Mouse (Mus musculus) erythroblast, adult 5-6 weeks (primary cell): ENCODE results near the gene Pim3. TPM values are rescaled to one million over a fixed set of nuclear protein-coding genes. Genes with fewer than 3 reads are reported as not detected.

Experiments
- ATAC-seq: replicated peaks from 2 replicates; pipeline ENCODE4 v1.8.0; 2016; ENCODE audit warnings: moderate number of reproducible peaks, mild to moderate bottlenecking, moderate TSS enrichment, inconsistent platforms; ENCODE audit not compliant: poor library complexity, low FRiP score, severe bottlenecking
- total RNA-seq, 2 experiments: library from RNA; stranded (forward) in 1 of 2; stranded (reverse) in 1 of 2; fragments of 150-400 nt in 1 of 2; fragments of 200-764, 138-1000 nt in 1 of 2; gene quantifications; 2 replicates each; pipeline versions ENCODE4 v1.2.3 to v1.2.4; 2015 to 2017; ENCODE audit warnings: low replicate concordance in 2 of 2

Gene Pim3
- total RNA-seq, 2 experiments from 2014 or later = 0.51 to 1.5 TPM

- no peak for ATAC-seq
Measured at GRCm38 (mm10) chr15:88836031-88836430, 26.0 kb upstream of the Pim3 start.

DNA sequence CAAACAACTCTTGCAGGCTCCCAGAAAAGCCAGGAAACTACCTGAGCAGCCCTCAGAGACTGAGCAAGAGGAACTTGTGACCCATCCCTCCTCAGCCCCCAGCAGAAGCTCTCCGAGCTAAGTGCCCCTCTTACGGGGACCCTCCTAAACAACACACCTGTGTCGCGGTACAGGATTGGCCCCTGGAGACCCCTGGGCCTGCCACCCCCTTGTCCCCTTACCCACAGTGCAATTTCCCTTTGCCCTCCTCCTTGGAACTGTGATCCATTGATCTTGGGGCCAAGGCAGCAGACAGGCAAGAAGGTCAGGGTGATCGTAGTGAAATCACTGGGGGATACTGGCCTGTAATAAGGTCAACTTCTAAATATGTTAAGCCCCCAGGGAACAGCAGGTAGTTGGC is 25.4 kb upstream of the Pim3 start:
- no peak for ATAC-seq

DNA sequence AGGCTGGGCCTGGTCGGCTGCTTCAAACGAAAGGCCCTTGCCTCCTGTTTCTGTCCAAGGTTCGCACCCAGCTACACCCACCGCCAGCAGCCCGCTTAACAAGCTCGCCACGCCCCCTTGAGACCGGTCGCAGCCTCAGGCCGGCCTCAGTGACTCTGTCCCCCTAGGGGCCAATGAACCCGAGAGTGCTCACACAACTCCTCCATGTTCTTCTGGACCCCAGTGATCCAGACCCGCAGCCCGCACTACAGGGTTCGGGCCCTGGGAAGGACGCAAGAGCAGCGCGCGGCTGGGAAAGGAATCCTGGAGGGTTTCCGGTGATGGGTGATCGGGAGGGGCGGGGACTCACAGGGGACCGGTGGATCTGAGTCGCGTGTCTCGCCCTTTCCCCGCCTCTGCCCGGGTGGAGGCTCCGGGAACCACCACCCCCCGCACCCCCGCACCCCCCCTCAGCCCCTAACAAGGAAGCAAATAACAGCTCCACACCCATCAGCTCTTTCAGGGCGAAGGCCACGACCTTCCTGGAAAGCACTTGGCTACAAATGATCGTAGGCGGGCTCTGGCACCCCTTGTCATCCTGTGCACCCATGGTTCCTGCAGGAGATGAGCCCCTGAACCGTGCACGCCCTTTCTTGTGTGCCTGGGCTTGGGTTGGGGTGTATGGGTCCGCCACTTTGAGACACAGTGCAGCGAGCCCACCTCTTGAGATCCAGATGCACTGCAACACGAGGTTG is 24.6 kb upstream of the Pim3 start:
- ATAC-seq = no peak

DNA sequence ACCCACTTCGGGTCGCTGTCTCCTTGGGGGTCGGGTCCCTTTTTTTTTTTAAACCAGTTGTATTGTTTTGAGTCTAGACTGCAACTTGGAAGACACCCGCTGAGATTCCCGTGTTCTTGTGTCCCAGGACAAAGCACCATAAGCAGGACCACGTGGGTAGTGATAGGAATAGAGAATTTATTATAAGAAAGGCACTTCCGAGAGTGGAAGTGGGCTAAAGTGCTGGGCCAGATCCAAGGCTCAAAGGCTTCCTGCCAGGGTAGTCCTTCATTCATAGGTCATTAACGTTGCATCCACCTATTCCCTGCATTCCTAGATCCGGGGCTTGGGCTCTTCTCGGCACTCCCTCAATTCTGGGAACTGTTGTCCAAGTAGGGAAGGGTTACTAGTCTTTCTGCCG is 24.0 kb upstream of the Pim3 start:
- ATAC-seq = no peak

DNA sequence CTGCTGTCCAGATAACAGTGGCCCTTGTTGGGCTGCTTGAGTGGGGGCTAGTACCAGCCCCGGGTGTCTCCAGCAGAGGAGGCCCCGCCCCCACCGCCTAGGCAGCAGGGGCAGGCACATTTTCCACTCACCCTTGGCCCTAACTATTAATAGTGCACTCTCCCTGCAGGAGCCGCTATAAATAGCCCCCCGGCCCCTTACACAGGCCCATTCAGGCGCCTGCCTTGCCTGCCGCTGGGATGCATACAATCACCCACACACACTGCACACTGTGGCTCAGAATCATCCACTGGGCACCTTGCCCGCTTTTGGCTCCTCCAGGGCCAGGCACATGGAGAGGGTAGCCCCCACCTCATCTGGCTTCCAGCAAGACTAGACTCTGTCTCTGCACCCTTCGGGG is 22.7 kb upstream of the Pim3 start:
- ATAC-seq = no peak

GRCm38 (mm10) chr15:88840126-88840525 is 21.9 kb upstream of the Pim3 start:
- no peak for ATAC-seq

DNA sequence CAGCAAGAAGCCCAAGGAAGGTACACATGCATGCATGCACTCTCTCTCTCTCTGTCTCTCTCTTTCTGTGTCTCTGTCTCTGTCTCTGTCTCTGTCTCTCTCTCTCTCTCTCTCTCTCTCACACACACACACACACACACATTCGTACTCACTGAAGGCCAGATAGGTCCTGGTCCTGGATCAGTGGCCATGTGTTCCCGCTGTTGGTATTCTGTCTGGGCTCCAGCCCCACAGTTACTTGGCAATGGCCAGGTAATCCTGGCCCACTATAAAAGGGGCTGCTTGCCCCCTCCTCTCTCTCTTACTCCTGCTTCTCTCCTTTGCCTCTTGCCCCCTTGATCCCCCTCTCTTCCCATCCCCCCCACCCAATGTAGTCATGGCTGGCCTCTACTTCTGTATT is 20.8 kb upstream of the Pim3 start:
- ATAC-seq = no peak

DNA sequence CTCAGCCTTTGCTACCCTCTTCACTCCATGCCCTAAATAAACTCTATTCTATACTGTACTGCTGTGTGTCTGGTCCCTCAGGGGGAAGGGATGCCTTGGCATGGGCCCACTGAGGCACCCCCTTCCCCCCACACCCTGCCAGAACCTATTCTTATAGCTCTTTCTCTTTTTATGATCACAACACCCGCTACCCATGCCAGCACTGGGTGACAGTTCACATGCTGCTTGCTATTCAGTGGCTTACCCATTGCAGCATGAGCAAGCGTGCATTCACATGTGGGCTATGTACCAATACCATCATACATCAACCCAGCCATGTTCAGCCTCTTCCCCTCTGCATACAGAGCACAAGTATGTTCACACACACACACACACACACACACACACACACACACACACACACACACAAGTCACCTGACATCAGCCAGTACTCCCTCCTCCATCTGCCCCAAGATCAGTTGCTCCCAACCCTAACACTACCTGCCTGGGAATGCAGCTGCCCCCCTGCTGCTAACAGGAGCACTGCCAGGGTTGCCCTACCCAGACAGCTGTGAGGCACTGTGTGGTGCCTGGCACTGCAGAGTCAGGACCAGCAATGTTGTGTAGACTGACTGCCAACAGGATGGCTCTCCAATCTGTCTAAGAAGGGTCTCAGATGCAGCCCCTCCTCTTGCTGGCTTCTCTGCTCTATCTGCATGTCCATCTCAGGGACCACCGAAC is 20.2 kb upstream of the Pim3 start:
- no peak for ATAC-seq

GRCm38 (mm10) chr15:88842300-88842673 is 19.7 kb upstream of the Pim3 start:
- no peak for ATAC-seq

DNA sequence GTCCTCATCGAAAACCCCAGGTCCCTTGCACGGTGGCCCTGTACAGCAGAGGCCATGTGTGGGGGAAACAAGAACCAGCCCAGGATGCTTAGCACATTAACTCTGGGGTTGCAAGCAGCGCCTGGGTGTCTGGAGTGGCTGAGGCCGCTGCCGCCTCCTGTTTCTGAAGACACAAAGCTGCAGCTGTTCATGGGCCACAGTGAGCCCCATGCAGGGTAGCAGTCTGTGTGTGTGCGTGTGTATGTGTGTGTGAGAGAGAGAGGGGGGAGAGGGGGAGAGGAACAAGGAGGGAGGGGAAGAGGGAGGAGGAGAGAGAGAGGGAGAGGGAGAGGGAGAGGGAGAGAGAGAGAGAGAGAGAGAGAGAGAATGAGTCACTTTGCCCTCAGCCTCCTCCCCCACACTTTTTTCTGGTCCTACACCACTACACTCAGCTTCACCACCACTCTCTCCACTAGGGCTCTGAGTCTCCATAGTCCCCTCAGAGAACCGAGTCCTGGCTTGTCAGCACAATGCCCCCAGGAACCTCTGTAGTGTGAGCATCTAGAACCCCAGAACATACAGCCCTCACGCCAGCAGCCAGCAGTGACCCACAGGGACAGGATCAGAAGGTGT is 18.4 kb upstream of the Pim3 start:
- ATAC-seq = no peak

- ATAC-seq = no peak
Measured at GRCm38 (mm10) chr15:88844966-88845365, 17.0 kb upstream of the Pim3 start.

DNA sequence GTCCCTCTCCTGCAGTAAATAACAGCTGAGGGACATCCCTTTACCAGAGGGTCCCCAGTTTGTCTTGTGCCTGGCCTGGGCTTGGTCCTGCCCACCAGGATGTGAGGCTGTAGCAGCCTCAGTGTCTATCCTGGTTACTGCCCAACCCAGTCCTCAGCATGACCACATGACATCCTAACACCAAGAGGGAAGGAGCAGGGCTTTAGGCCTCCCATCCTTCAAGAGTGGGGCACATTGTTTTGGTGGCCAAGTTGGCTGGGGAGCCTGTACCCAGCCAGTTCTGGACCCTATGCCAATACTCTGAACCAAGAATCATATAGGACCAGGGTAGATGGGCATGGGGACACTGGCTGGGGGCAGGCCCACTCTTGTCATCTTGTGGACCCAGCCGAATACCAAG is 13.3 kb upstream of the Pim3 start:
- no peak for ATAC-seq

DNA sequence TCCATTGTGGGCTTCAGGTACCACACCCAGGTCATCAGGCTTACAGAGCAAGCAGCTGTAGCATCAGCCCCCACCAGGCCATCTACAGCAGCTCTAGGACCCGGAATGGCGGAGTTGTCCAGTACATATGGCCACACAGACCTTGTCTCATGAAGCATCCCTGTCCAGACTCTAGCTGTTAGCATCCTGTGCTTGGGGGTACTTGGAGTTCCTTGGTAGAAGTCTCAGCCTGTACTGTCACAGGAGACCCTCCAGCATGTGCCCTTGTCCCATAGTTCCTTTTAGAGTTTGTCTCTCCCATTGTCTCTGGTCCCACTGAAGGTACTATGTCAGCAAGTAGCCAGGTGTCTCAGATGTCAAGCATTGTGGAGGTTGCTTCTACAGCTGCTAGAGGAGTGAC is 12.4 kb upstream of the Pim3 start:
- ATAC-seq = no peak

- ATAC-seq = no peak
Measured at GRCm38 (mm10) chr15:88850146-88850826, 11.7 kb upstream of the Pim3 start.

- ATAC-seq = no peak
Measured at GRCm38 (mm10) chr15:88851076-88851475, 10.9 kb upstream of the Pim3 start.

GRCm38 (mm10) chr15:88851507-88852149 is 10.4 kb upstream of the Pim3 start:
- ATAC-seq = no peak

DNA sequence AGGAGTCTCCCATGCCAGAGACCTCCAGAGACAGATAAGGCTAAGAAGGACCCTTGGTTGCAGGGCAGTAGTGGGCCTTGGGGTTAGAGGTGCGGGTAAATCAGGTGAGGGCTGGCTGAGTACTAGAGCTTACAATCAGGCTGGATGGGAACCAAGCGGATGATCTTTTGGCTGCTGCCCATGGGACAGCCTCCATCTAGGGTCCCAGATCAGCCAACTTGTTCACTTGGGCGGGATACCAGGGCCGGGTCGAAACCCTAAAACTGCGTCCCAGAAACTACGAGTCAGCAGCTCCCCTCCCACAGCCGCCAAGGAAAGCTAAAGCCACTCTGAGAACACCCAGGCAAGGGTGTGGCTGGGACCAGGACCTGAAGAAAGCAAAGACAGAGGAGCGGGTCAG is 8.9 kb upstream of the Pim3 start:
- ATAC-seq = no peak

GRCm38 (mm10) chr15:88854119-88854968 is 7.6 kb upstream of the Pim3 start:
- ATAC-seq = no peak
